Mouse (Mus musculus) ovary, postnatal 36 days (tissue): ENCODE data around the gene Glce.

Experiments used
- DNase-seq: peaks from one replicate; pipeline ENCODE4 v3.0.0; 2022; ENCODE audit warnings: low spot score, mixed read lengths

Gene Glce

DNA sequence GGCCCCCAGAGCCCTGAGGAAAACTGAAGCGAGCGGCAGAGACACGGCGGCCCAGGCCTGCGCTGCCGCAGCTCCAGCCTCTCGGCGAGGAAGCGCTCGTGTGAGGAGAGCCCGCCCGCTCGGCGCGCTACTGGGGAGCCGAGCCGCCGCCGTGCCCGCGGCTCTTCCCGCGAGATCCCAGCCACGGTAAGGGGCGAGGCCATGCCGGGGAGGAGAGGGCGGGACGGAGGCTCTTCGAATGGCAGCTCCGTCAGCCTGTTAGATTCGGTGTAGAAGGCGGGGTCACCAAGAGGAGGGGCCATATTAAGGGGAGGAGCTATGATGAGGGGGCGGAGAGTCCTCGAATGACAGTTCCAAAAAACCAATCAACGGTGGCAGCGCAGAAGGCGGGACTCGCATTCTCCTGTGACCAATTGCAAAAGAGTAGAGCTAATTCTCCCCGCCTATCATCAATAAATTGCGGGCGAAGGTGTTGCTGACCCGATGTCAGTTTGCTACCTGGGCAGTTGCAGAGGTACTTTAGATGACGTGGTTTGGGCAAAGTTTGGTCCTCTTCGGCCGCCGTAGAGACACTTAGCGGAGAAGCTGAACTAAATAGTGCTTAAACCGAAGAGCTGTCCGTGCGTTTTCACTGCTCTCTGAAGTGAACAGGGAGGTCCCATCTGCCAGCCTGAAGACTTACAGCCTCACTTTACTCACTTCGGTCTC is at the start of gene Glce:
Glce (minus strand) TSS at position 148 of the 708 bp plus-strand sequence.
- DNase-seq, result peak; percentile 98

DNA sequence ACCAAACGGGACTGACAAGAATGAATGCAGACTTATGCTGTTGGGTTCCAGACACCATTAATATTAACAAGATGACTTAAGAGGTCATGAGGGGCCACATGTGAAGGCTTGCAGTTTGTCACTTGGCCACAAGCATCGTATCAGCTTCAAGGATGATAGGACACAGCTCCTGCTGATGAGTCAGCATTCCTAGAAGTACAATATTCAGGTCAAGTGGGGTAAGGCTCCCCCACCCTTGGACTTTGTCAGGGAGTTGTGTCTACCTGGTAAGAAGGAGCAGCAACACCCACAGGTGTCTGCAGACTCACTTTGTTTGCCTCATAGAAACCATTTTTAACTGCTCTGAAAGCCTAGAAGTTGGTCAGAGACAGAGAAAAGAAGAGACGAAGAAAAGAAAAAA is 49.8 kb upstream of the Glce start:
- DNase-seq, result no peak

DNA sequence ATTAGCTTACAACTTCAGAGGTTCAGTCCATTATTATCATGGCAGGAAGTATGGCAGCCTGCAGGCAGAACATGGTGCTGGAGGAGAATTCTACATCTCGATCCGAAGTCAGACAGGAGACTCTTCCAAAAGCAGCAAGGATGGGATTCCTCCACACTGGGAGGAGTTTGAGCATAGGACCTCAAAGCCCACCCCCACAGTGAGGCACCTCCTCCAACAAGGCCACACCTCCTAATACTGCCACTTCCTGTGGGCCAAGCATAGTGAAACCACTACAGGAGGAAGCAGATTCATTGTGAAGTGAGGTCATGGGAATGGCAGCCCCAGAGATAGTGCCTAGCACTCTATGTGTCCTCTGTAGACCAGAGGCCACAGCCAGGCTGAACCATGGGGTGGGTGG is 48.5 kb upstream of the Glce start:
- no peak for DNase-seq

DNA sequence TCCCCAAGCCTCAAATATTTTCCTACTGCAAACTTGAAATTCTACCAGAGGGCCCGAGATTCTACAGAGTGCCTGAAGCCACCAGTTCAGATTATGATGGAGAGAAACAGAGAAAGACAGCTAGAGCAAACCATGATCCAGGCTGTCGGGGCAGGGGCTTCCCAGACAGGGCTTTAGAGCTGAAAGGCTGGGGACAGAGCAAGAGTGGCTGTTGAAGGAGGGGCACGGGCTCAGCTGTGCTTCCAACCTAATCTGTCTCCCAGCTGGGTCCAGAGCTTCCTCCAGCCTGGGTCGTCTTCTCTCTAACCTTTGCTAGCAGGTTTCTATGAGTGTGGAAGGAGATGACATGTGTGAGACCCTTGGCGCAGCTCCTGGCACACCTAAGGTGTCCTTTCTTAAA is 44.2 kb upstream of the Glce start:
- no peak for DNase-seq

DNA sequence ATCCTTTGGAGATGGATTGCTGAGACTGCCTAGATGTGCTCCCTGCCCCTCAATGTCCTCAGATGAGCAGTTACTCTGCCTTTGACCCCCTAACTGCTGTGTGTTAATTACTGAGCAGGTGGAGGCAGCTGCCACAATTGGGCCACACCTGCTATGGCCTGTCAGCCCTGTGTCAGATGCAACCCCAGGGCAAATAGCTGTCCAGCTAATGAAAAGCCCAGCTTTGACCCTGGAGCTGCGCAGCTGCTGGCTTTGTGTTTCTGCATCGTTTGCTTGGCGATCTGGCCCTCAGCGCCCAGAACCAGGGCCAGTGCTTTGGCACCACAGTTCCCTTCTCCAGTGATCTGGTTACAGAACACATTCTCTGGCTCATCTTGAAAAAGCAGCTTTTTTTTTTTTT is 43.7 kb upstream of the Glce start:
- DNase-seq, result no peak

DNA sequence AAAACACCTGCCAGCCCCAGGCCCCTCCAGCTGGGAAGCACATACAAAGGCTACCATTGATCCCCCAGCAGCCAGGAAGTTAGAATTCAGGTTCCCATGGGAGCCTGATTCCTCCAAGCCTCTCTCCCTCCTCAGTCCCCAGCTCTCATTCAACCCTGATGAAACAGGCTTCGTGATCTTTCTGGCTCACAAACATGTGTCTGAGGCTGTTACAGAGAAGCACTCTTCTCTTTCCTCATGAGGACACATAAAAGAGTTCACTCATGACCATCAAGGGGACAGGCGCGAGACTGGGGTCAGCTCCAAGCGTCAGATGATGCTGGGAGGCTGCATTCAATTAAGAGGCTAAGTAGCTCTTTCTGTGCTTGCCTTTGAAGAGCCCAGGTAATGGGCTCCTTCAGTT is 40.4 kb upstream of the Glce start:
- no peak for DNase-seq

DNA sequence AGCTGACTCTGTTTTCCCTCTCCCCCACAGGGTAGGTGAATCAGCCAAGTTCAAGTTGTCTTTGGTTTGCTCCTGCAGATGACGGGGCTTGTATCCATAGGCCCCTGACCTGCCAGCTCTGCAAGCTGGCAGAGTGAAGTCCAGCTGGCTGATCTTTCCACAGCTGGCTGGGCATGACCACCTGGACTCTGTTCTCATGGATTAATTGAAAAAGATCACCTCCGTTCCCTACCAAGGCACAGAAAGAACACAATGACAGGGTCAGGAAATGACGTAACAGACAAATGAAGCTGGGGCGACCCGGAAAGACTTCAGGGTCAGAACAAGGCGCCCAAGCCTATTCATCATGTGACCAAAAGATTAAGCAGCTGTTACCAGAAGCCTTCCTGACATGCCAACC is 38.3 kb upstream of the Glce start:
- no peak for DNase-seq

DNA sequence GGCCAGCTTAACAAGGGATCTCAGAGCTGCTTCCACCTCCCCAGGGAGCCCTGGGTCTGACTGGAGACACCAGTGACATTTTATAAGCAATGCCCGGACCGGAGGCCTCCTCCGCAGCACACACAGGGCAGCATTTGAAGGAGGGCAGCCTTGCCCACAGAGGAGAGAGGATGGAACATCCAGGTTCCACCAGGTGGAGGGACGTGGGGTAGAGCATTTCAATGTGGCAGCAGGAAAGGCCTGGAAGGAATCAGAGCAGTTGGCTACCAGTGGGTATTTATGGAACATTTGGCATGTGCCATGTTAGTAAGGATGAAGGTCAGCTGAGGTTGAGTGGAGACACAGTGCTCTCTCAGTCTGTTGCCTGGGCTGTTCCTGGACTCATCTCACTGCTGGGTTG is 36.3 kb upstream of the Glce start:
- no peak for DNase-seq

DNA sequence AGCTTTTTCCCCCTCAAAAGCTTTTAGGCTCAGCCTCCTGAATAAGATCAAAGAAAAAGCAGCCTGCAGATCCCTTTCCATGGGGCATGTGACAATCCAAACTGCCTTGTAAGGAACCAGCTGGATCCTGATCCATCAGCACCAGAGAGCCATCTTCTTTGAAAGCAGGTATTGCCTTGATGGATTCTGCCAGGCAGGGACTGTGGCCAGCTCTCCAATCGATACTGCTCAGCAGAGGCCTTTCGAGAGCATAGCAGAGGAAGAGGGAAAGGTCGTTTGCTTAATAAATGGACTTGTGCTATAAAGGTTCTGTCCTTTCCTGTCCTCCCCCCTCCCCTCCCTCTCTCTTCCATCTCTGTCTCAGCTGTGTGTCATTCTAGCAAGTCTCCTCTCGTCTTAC is 33.4 kb upstream of the Glce start:
- DNase-seq, result no peak

DNA sequence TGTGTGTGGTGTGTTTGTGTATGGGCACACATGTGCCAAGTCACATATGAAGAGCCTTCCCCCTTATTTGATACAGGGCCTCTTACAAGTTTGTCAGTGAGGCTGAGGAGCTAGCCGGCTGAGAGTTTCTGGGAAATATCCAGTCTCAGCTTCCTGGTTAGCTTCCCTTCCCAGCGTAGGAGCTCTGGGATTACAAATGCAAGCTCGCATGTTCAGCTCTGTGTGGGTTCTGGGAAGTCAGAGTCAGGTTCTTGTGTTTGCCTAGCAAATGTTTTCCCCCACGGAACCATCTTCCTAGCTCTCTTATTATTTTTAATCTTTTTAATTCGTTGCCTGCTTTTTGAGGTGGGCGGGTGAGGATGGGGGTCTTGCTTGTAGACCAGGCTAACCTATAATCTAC is 32.9 kb upstream of the Glce start:
- no peak for DNase-seq

DNA sequence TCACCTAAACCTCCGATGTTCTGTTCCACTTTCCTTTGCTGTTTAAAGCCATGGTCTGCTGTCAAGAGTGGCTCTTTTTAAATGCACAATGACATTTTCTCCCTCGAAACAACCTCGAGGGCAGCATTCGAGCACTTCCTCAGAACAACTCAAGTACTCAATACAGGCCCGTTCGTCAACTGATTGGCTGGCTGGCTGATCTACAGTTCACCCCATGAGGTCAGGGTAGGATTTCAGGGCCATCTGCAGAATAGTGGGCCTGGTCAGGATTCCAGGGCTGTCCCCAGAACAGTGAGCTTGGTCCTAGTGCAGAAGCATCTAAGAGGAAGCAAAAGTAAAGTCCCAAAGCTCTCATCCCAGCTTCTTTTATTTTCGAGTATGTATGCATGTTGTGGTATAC is 32.5 kb upstream of the Glce start:
- DNase-seq, result no peak

DNA sequence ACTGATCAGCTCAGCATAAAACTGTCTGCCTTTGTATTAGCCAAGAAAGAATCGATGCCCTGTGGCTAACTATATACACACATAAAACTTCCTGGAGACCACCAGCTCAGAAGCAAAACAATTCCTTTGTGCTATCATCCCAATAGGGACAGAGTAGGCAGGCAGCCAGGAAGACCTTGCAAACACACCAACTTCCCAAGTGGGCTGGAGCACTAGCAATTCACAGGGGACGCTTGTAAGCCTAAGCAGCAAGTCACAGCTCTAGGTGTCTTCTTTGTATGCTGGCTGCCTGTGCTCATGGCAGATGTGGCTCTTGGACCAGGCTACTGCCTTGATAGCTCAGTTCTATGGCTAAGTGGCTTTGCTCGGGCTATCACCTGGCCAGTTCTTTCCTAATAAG is 32.1 kb upstream of the Glce start:
- DNase-seq, result no peak

DNA sequence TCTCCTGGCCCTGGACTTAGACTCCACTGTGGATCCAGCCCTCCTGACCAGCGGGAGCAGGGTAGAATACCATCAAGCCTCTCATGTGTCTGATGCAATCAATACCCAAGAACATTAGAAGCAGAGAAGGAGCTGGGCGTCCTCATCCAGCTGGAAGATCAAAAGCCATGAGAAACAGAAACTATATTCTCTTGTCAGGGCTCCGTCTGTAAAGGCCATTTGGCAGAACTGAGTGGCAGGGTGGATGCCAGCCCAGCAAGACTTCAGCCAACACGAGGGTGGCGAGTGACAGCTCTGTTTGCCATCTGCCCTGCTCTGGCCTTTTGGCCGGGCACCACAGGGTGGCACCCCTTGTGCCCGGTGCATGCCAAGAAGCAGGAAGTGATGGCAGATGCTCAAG is 30.8 kb upstream of the Glce start:
- DNase-seq, result peak; percentile 11

DNA sequence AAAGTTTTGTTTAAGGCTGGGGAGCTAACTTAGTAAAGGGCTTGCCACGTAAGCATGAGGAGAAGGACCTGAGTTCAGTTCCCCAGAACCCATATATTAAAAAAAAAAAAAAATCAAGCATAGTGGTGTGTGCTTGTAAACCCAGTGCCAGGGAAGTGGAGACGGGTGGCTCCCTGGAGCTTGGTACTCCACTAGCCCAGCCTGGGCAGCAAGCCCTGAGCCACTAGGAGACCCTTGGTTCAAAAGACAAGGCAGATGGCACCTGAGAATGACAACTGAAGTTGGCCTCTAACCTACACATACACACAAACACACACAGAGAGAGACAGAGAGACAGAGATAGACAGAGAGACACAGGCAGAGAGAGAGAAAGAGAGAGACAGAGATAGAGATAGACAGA is 30.1 kb upstream of the Glce start:
- no peak for DNase-seq

DNA sequence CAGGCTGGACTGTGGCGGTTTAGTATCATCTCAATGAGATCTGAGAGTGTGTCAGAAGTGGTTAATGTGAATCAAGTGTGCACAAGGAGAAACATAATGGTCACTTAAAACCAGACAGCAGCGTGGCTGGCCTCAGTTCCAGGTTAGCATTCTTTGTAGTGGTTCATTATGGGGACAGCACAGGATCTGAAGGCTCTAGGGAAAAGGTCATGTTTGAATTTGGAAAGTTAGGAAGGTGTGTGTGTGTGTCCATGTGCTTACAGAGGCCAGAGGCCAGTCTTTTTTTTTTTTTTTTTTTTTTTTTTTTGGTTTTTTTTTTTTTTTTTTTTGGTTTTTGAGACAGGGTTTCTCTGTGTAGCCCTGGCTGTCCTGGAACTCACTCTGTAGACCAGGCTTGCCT is 22.7 kb upstream of the Glce start:
- DNase-seq, result no peak

DNA sequence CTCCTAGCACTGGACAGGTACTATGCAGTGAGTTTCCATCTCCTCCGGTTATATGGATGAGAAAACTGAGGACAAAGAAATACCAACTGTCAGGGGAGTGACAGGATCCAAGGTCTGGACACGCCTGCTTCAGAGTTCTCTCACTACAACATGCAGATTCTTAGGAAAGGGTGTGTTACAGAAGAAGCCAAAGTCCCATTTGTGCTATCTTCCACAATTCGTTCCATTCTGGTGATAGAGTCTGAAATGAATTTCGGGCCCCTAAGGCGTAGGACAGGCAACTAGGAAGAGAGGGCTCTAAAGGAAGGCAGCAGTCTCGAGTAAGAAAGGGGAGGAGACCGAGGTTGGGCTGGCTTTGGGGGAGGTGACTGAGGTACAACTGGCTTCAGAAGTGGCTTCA is 21.0 kb upstream of the Glce start:
- no peak for DNase-seq

DNA sequence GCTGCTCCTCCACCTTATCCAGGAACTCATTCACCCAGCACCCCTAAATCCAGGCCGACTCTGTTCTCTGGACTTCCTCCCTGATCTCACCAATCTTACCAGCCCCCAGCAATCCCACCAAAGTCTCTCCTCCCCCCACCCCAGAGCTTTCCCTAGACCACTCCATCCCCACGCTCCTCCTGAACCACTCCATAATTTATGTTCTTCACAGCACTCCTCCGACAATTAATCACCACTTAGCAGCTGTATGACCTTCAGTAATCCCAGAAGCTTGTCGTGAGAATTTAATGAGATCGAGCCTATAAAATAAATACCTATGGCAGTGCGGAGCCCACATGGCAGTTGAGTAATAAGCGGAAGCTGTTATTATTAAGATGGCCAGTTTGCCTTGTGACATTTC is 16.6 kb upstream of the Glce start:
- no peak for DNase-seq

DNA sequence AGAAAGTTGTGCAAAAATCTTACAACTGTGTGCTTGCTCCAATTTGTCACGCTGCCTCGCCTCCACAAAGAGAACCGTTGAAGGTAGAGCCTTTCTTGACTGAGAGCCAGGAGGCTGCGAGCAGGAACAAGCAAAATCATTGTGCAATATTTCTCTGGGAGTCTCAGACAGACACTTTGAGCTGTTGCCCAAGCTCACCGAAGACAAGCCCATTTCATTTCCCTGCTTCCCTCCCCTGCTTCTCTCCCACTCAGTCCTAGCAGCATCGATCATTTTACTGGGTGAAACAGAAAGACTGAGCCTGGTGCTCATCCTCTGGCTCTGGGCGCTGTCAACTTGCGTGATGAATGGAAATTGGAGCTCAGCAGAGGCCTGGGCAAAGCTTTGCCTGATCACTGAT is 14.8 kb upstream of the Glce start:
- peak; percentile 19 for DNase-seq

DNA sequence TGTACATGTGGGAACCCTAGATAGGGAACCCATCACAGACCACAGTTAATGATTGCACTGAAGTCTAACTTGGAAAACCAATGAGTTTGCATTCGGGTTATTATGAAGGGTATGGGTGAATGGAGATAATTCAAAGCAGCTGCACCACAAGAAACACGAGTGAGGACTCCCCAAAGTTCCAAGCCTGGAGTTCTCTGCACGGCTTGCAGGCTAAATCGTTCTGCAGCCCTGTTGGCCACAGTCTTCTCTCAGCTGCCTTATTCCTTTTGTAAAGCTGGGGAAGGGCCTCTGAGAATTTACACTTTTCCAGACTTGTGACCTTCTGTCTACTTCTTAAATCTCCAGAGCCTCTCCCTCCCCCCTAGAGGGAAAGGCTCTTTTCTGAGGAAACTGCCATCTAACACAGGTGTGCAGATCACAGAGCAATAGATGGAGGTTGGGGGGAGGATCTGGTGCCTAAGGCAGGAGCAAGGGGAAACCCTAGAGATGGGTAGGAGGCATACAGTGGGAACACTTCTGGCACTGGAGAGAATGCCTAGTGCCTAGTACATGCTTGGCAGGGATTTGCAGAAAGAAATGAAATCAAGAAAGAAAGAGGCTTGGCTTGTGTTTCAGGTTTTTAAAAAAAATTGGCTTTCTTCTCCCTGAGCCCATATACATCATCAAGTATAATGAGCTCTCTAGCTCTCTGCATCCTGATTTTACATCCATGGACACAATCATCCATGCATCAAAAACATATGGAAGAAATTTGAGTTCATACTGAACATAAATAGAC is 9.7 kb upstream of the Glce start:
- DNase-seq, result no peak

DNA sequence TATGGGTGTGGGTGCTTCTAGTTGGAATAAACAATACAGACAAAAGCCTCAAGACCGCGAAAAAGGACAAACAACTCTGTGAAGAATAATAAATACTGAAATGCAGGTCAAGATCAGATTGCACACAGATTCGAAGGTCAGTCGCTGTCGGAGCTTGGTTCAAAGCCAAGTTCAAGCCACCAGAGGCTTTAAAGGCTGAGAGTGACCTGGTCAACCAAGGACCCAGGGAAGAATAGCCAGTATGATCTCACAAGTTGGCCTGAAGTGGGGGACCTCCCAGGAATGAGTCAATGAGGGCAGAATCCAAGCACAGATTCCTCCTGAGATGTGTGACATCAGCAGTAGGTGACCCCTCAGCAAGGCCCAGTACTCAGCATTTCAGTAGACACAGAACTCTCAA is 8.3 kb upstream of the Glce start:
- DNase-seq, result no peak

DNA sequence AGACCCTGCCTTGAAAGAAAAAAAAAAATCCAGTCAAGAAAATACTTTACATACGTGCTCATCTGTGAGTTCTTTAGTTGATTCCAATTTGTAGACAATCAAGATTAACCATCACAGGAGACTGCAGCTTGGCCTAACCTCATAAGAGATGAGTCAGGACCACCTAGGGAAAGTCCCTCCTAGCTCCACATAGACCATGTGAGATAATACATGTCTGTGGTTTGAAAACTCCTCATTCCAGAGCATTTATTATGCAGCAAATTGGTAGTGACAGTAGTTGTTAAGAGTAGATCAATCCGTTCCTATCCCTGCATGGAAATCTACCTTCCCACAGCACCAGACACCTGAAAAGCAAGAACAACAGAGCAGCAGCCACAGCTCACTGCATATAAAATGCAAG is 5.6 kb upstream of the Glce start:
- DNase-seq, result no peak

DNA sequence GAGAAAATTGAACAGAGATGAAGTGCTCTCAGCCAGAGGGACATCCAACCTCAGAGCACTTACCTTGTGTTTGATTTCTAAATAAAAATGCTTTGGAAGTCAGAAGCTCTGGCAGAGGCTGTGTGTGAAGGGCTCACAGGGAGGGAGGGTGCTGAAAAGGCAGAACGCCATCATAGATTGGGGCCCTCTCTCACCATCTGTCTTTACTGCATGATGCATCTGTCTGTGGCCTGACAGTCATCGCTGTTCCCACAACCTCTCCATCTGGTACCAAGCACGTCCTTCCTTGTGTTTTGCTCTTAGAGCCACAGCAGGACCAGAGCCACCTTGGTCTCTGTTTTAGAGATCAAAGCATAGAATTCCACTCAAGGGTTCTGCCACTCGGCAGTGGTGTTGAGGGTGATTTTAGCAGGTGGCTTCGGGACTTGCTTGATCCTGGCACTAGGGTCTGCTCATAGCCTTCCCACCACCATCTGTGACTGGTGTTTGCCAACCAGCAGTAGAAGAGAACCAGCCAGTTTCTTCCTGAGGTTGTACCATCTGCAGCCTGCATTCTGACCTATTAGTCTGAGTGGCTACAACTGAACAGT is 3.6 kb upstream of the Glce start:
- DNase-seq, result no peak

DNA sequence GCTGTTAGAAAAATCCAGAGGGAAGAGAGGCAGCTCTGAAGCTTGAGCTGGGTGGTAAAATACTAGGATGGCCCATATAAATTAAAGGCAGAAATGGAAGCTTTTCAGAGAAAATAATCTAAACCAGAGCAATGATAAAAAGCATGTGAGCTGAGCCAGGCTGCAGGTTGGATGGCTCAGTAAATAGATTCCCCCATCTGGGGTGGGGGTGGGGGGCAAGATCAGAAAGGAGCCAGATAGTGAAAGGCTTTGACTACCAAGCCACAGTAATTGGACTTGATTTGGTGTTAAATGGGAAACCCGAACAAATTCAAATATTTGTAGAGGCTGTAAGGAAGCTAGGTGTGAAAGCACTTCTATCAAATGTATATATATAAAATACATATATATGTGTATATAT is 1.8 kb upstream of the Glce start:
- DNase-seq, result no peak

DNA sequence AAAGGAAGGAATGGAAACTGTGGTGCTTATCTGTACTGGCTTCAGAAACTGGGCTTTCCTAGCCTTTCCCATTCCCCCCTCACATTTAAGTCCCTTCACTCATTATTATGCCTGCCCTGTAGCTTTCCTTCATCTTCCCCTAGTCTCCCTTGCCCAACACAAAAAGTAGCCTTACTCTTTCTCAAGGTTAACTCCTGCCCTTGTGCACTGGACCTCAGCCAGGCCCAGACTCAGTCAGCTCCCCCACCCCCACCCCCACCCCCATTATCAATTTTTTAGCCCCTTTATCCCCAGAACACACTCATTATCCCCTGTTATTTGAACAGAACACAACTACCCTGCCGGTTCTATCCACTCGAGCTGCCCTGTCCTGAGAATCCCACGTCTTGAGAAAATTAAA is 1.0 kb upstream of the Glce start:
- DNase-seq, result no peak
